Mouse (Mus musculus) liver, postnatal 0 days (tissue): ENCODE results near the gene Slc12a9. TPM values are rescaled to one million over a fixed set of nuclear protein-coding genes. Genes with fewer than 3 reads are reported as not detected.

Experiments
- ATAC-seq: fragments of 200-750 bp; cut with Nextera tagmentation; 2 replicates; pipeline ENCODE4 v1.8.0; 2017; ENCODE audit warnings: mild to moderate bottlenecking, moderate library complexity
- DNase-seq: peaks from one replicate; pipeline ENCODE4 v3.0.0-alpha.2; 2016
- H3K27ac ChIP-seq: fragments of 300-500 bp; sonication (generic); 2 replicates; pipeline ENCODE4 v1.5.1; 2014; ENCODE audit warnings: antibody characterized with exemption, moderate library complexity, mild to moderate bottlenecking, low read depth
- H3K27me3 ChIP-seq: fragments of 300-500 bp; sonication (generic); 2 replicates; pipeline ENCODE4 v1.6.1; 2014; ENCODE audit warnings: low read length, control low read depth, mixed read lengths; ENCODE audit not compliant: insufficient read depth
- H3K36me3 ChIP-seq: fragments of 300-500 bp; sonication (generic); replicated peaks from 2 replicates; pipeline ENCODE4 v1.6.1; 2014; ENCODE audit warnings: mild to moderate bottlenecking, control low read depth, low read length, moderate library complexity, mixed read lengths; ENCODE audit not compliant: insufficient read depth
- H3K4me1 ChIP-seq: fragments of 300-500 bp; sonication (generic); 2 replicates; pipeline ENCODE4 v1.6.1; 2014; ENCODE audit warnings: antibody characterized with exemption, mild to moderate bottlenecking, control low read depth; ENCODE audit not compliant: insufficient read depth
- H3K4me2 ChIP-seq: fragments of 300-500 bp; sonication (generic); 2 replicates; pipeline ENCODE4 v1.6.1; 2014; ENCODE audit warnings: low read depth, mild to moderate bottlenecking, low read length, moderate library complexity, mixed read lengths
- H3K4me3 ChIP-seq: fragments of 300-500 bp; sonication (generic); 2 replicates; pipeline ENCODE4 v1.5.1; 2014; ENCODE audit warnings: low read depth, low read length
- H3K9ac ChIP-seq: fragments of 300-500 bp; sonication (generic); replicated peaks from 2 replicates; pipeline ENCODE4 v1.6.1; 2014; ENCODE audit warnings: mild to moderate bottlenecking, moderate library complexity
- H3K9me3 ChIP-seq: fragments of 300-500 bp; sonication (generic); 2 replicates; pipeline ENCODE4 v1.6.1; 2016; ENCODE audit warnings: mild to moderate bottlenecking, control low read depth, low read length, mixed read lengths
- CTCF ChIP-seq: sonication (generic); IDR thresholded peaks from 2 replicates; pipeline ENCODE4 v1.5.1; 2016; ENCODE audit warnings: antibody characterized with exemption, low read depth
- EP300 ChIP-seq: IDR thresholded peaks from 2 replicates; pipeline ENCODE4 v1.6.1; 2016; ENCODE audit warnings: antibody characterized with exemption, low read depth, mild to moderate bottlenecking
- WGBS: fragments of 180-500 bp; shearing (Covaris S2); extraction: QIAGEN DNeasy Blood & Tissue Kit; methylation state at CpG from one replicate; pipeline ENCODE4 v1.1.7; 2014; ENCODE audit not compliant: insufficient replicate concordance; 5-methylcytosine and 5-hydroxymethylcytosine counted together
- polyA plus RNA-seq: library from polyadenylated mRNA; unstranded; fragments of >200 nt; fragmentation: Nextera tagmentation; extraction: Ambion mirVana; gene quantifications from 2 replicates; pipeline ENCODE4 v1.2.1, GENCODE M21; 2015

Slc12a9 gene
- polyA plus RNA-seq, 1 experiment from 2014 or later = 3.2 TPM

- WGBS = 3% methylated on average over 33 of the region's 33 CpGs
- Histone ChIP-seq H3K27ac (peak overlapping the region; percentile 85), H3K9me3 (no peaks in the 10 kb centered on the region), H3K36me3 (no peaks in the 10 kb centered on the region), H3K4me2 (peak overlapping the region; percentile 74), H3K4me1 (peaks cover 16% of the 10 kb centered on the region), H3K9ac (peak overlapping the region; percentile 38), H3K27me3 (peaks cover 37% of the 10 kb centered on the region), H3K4me3 (peak overlapping the region; percentile 59)
- peak; percentile 71 for DNase-seq
- ATAC-seq = 0 out of 2 replicates have a peak, but pooled peaks have one; percentile 7
- TF ChIP-seq CTCF (no peak), EP300 (peak; percentile 35; the same call in 1 of the 2 replicates)
Observed at GRCm38 (mm10) chr5:137348482-137349383, 15.3 kb upstream of the Slc12a9 start.

GRCm38 (mm10) chr5:137347856-137348255 is 14.5 kb upstream of the Slc12a9 start:
- no peak for ATAC-seq
- H3K4me3 ChIP-seq = no peak overlapping the region
- H3K36me3 ChIP-seq = no peaks in the 10 kb centered on the region
- peak overlapping the region; percentile 85 for H3K27ac ChIP-seq
- H3K4me1 ChIP-seq = peaks cover 16% of the 10 kb centered on the region
- peaks cover 37% of the 10 kb centered on the region for H3K27me3 ChIP-seq
- DNase-seq = no peak
- peak overlapping the region; percentile 74 for H3K4me2 ChIP-seq
- WGBS = 22% methylated on average over 7 of the region's 7 CpGs
- no peak overlapping the region for H3K9ac ChIP-seq
- TF ChIP-seq EP300 (no peak), CTCF (no peak)
- no peaks in the 10 kb centered on the region for H3K9me3 ChIP-seq

- Histone ChIP-seq H3K4me2 (no peak overlapping the region), H3K4me1 (peaks cover 10% of the 10 kb centered on the region; the same call in 1 of the 2 replicates), H3K4me3 (no peak overlapping the region), H3K36me3 (no peaks in the 10 kb centered on the region), H3K27me3 (peaks cover 37% of the 10 kb centered on the region), H3K27ac (peak overlapping the region; percentile 85), H3K9ac (no peak overlapping the region), H3K9me3 (no peaks in the 10 kb centered on the region)
- 54% methylated on average over 4 of the region's 4 CpGs for WGBS
- no peak for TF ChIP-seq CTCF
- TF ChIP-seq EP300 = no peak
- DNase-seq = no peak
- no peak for ATAC-seq
Observed at GRCm38 (mm10) chr5:137346983-137347382, 13.6 kb upstream of the Slc12a9 start.

- H3K4me2 ChIP-seq = 0 out of 2 replicates have a peak overlapping the region, but pooled peaks have one; percentile 22
- H3K27ac ChIP-seq = peak overlapping the region; percentile 85
- H3K36me3 ChIP-seq = no peaks in the 10 kb centered on the region
- H3K27me3 ChIP-seq = peaks cover 36% of the 10 kb centered on the region
- H3K4me1 ChIP-seq = peaks cover 10% of the 10 kb centered on the region; the same call in 1 of the 2 replicates
- H3K4me3 ChIP-seq = no peak overlapping the region
- DNase-seq = no peak
- H3K9me3 ChIP-seq = no peaks in the 10 kb centered on the region
- H3K9ac ChIP-seq = no peak overlapping the region
- no peak for ATAC-seq
- WGBS = 78% methylated on average over 1 of the region's 1 CpGs
- TF ChIP-seq CTCF (no peak), EP300 (no peak)
Observed at GRCm38 (mm10) chr5:137346388-137346787, 13.0 kb upstream of the Slc12a9 start.

GRCm38 (mm10) chr5:137345821-137346220 is 12.4 kb upstream of the Slc12a9 start:
- ATAC-seq = peak; percentile 77
- DNase-seq = peak; percentile 67
- H3K36me3 ChIP-seq = no peaks in the 10 kb centered on the region
- no peaks in the 10 kb centered on the region for H3K9me3 ChIP-seq
- peaks cover 10% of the 10 kb centered on the region; the same call in 1 of the 2 replicates for H3K4me1 ChIP-seq
- 22% methylated on average over 9 of the region's 9 CpGs for WGBS
- no peak for TF ChIP-seq EP300
- TF ChIP-seq CTCF = no peak
- peaks cover 30% of the 10 kb centered on the region for H3K27me3 ChIP-seq
- no peak overlapping the region for H3K9ac ChIP-seq
- 0 out of 2 replicates have a peak overlapping the region, but pooled peaks have one; percentile 22 for H3K4me2 ChIP-seq
- H3K4me3 ChIP-seq = no peak overlapping the region
- H3K27ac ChIP-seq = peak overlapping the region; percentile 85; the same call in 1 of the 2 replicates

GRCm38 (mm10) chr5:137343869-137344268 is 10.5 kb upstream of the Slc12a9 start:
- Histone ChIP-seq H3K9me3 (no peaks in the 10 kb centered on the region), H3K27me3 (peaks cover 14% of the 10 kb centered on the region), H3K4me3 (no peak overlapping the region), H3K4me1 (peaks cover 17% of the 10 kb centered on the region), H3K4me2 (no peak overlapping the region), H3K9ac (no peak overlapping the region), H3K27ac (no peak overlapping the region), H3K36me3 (no peaks in the 10 kb centered on the region)
- no peak for DNase-seq
- TF ChIP-seq CTCF (peak; percentile 35), EP300 (no peak)
- ATAC-seq = no peak
